ENCODE assay signal across 15 mouse cellular contexts in genomic region chr10:58540613-58541012, GRCm38 (mm10). TPM values are rescaled to one million over a fixed set of nuclear protein-coding genes. Genes with fewer than 3 reads are reported as not detected.
DNase-seq lines count a peak whose midpoint lies in the region; ATAC-seq and TF ChIP-seq lines count a peak whose summit lies in the region.
"Had no signal": no experiment of that assay in that cellular context is flagged by ENCODE, and none has a peak within 500 bp of the region (broad histone marks: within the 10 kb centered on the region; RNA-seq: fewer than 3 reads in every experiment).

No protein-coding gene starts in this region.

- no peak overlapping the region for H3K27ac ChIP-seq in forebrain, embryonic 13.5 days
- H3K27ac ChIP-seq in forebrain, embryonic 16.5 days (ENCODE audit: low read length): no peak overlapping the region
- no peak overlapping the region for H3K27ac ChIP-seq in midbrain, postnatal 0 days (ENCODE audit: low read depth, low read length)
- H3K27ac ChIP-seq: kidney, postnatal 0 days; limb, embryonic 13.5 days; lung, embryonic 15.5 days had no signal

- no peak overlapping the region for H3K4me2 ChIP-seq in forebrain, embryonic 13.5 days
- H3K4me2 ChIP-seq in forebrain, embryonic 16.5 days (ENCODE audit: low read length): no peak overlapping the region
- no peak overlapping the region for H3K4me2 ChIP-seq in midbrain, postnatal 0 days (ENCODE audit: low read depth, low read length, poor library complexity, severe bottlenecking)
- H3K4me2 ChIP-seq: limb, embryonic 13.5 days; lung, embryonic 15.5 days had no signal

- WGBS in forebrain, embryonic 13.5 days: 50% methylated on average over 13 of the region's 13 CpGs
- WGBS in forebrain, embryonic 16.5 days: 48% methylated on average over 13 of the region's 13 CpGs
- 43% methylated on average over 13 of the region's 13 CpGs for WGBS in midbrain, postnatal 0 days

- TF ChIP-seq CTCF in midbrain, postnatal 0 days (IDR thresholded peaks at IDR 0.05): peak; percentile 31

- no peaks in the 10 kb centered on the region for H3K9me3 ChIP-seq in forebrain, embryonic 13.5 days (replicated peaks)
- no peaks in the 10 kb centered on the region for H3K9me3 ChIP-seq in forebrain, embryonic 16.5 days (ENCODE audit: control insufficient read depth, low read length)
- H3K9me3 ChIP-seq in midbrain, postnatal 0 days (ENCODE audit: low read length): no peaks in the 10 kb centered on the region
- H3K9me3 ChIP-seq: limb, embryonic 13.5 days; lung, embryonic 15.5 days had no signal

- H3K4me3 ChIP-seq in forebrain, embryonic 13.5 days: no peak overlapping the region
- no peak overlapping the region for H3K4me3 ChIP-seq in forebrain, embryonic 16.5 days (replicated peaks; ENCODE audit: low read length)
- H3K4me3 ChIP-seq in midbrain, postnatal 0 days (ENCODE audit: low read depth, low read length): no peak overlapping the region
- H3K4me3 ChIP-seq: limb, embryonic 13.5 days; lung, embryonic 15.5 days had no signal

- ATAC-seq in forebrain, embryonic 13.5 days: peak; percentile 53
- no peak for ATAC-seq in forebrain, embryonic 16.5 days
- no peak for ATAC-seq in midbrain, postnatal 0 days (ENCODE audit: low FRiP score)
- ATAC-seq: Patski had no signal

- H3K9ac ChIP-seq in forebrain, embryonic 13.5 days: no peak overlapping the region
- no peak overlapping the region for H3K9ac ChIP-seq in forebrain, embryonic 16.5 days (replicated peaks; ENCODE audit: low read depth, low read length)
- no peak overlapping the region for H3K9ac ChIP-seq in midbrain, postnatal 0 days (replicated peaks; ENCODE audit: low read length, poor library complexity, severe bottlenecking)
- H3K9ac ChIP-seq: limb, embryonic 13.5 days; lung, embryonic 15.5 days had no signal

- DNase-seq in layer of hippocampus, postnatal 10 days (ENCODE audit: low spot score in 2 of 2): peak; percentile 16 to 29
- no peak for DNase-seq in layer of hippocampus, postnatal 14 days (ENCODE audit: low spot score in 2 of 2)
- peak; percentile 87 for DNase-seq in R1 (ENCODE audit: low read depth, low spot score)
- DNase-seq in midbrain, postnatal 0 days (ENCODE audit: low spot score): peak; percentile 30
- DNase-seq in ovary, postnatal 10 days (ENCODE audit: low spot score): no peak
- DNase-seq in adrenal gland, postnatal 36 days: no peak
- DNase-seq: adrenal gland, postnatal 25 days; cerebellum, adult 11-12 months; thymus, postnatal 14 days had no signal

- H3K27me3 ChIP-seq in forebrain, embryonic 13.5 days: no peaks in the 10 kb centered on the region
- no peaks in the 10 kb centered on the region for H3K27me3 ChIP-seq in forebrain, embryonic 16.5 days (replicated peaks; ENCODE audit: control insufficient read depth, insufficient read depth, low read length)
- no peaks in the 10 kb centered on the region for H3K27me3 ChIP-seq in midbrain, postnatal 0 days (ENCODE audit: insufficient read depth, low read length)
- H3K27me3 ChIP-seq: limb, embryonic 13.5 days; lung, embryonic 15.5 days; Patski had no signal

- peaks cover 31% of the 10 kb centered on the region for H3K36me3 ChIP-seq in forebrain, embryonic 13.5 days (ENCODE audit: poor library complexity, severe bottlenecking)
- peaks cover 5% of the 10 kb centered on the region; the same call in 1 of the 2 replicates for H3K36me3 ChIP-seq in forebrain, embryonic 16.5 days (ENCODE audit: control insufficient read depth, insufficient read depth)
- no peaks in the 10 kb centered on the region for H3K36me3 ChIP-seq in midbrain, postnatal 0 days (ENCODE audit: insufficient read depth, low read length)

- no peaks in the 10 kb centered on the region for H3K4me1 ChIP-seq in forebrain, embryonic 13.5 days
- H3K4me1 ChIP-seq in forebrain, embryonic 16.5 days (replicated peaks; ENCODE audit: control insufficient read depth, insufficient read depth, low read length): no peaks in the 10 kb centered on the region
- no peaks in the 10 kb centered on the region for H3K4me1 ChIP-seq in midbrain, postnatal 0 days (ENCODE audit: insufficient read depth, low read length)
- H3K4me1 ChIP-seq: limb, embryonic 13.5 days; lung, embryonic 15.5 days had no signal

RNA-seq across cellular contexts. Expression of gene Ccdc138, which starts 42.9 kb away (rescaled TPM):
- 13.7 and 15.3 TPM in 2 replicates for polyA plus RNA-seq in forebrain, embryonic 13.5 days (2015; fragmentation: Nextera tagmentation; extraction: Ambion mirVana)
- 11.4 and 11.5 TPM in 2 replicates for polyA plus RNA-seq in forebrain, embryonic 16.5 days (2015; fragmentation: Nextera tagmentation; extraction: Ambion mirVana)
- 1 to 10 TPM; 6.2 to 7.8 TPM for total RNA-seq in layer of hippocampus, postnatal 10 days (2021)
- 1 to 10 TPM; 5.1 to 5.2 TPM for total RNA-seq in layer of hippocampus, postnatal 14 days (2021)
- 2.9 and 5.1 TPM in 2 replicates for total RNA-seq in midbrain, postnatal 0 days (2014; rRNA removed)
- 6.0 and 7.4 TPM in 2 replicates for polyA plus RNA-seq in midbrain, postnatal 0 days (2015; fragmentation: Nextera tagmentation; extraction: Ambion mirVana)
- 1 to 10 TPM; 2.3 to 3.1 TPM for total RNA-seq in adrenal gland, postnatal 36 days (2021)

Comparison
In these comparisons a context has a peak if more than half of its experiments do, and no peak if none do; other contexts are left out.
1. DNase-seq: peak in layer of hippocampus, postnatal 10 days (2 of 2), R1 (single experiment) and midbrain, postnatal 0 days (single experiment); none in layer of hippocampus, postnatal 14 days (0 of 2), ovary, postnatal 10 days (single experiment) and adrenal gland, postnatal 36 days (0 of 2).